10 mouse cellular contexts compared by ENCODE assay signal in the genomic region with DNA sequence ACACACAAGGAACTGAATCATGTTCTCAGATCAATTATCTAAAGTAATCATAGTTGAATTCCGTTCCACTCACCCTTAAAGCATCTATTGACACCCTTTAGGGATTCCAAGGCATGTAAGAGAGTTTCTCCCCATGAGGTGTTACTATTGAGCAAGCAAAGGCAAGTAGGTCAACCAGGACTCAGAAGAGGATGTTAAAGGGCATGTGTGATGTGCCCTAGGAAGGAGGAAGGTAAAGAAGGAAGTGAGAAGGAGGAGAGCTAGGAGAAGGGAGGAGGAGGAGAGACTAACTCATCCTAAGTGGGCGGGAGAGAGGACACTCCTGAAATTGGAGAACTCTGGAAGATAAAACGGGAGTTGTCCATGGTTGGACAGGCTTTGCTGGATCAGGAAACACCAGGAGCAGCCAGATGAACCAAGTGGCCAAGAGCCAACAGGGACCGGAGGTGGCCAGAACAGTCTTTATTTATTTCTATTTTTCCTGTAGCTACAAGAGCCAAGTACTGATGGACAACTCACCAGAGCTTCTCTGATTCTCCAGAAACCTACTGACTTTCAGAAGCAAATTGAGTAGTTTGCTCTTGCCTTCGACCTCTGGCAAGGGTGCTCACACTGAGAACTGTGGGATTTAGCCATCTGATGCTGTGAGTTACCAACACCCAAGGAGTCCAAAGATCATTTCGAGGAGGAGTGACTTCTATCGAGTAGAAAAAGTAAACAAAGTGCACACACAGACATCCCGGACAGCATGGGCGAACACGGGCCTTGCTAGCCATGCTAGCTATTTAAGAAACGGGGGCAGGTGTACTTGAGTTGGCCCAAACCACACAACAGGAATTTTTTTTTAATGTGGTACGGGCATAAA. TPM values are rescaled to one million over a fixed set of nuclear protein-coding genes. Genes with fewer than 3 reads are reported as not detected.
DNase-seq lines count a peak whose midpoint lies in the region; ATAC-seq and TF ChIP-seq lines count a peak whose summit lies in the region.
"Had no signal": no experiment of that assay in that cellular context is flagged by ENCODE, and none has a peak within 500 bp of the region (broad histone marks: within the 10 kb centered on the region; RNA-seq: fewer than 3 reads in every experiment).

No protein-coding gene starts in this region.

- H3K4me1 ChIP-seq in heart, adult 2 months (ENCODE audit: control insufficient read depth, insufficient read depth, low read length): peaks cover 1% of the 10 kb centered on the region; the same call in 1 of the 2 replicates
- no peaks in the 10 kb centered on the region for H3K4me1 ChIP-seq in heart, embryonic 11.5 days (ENCODE audit: control insufficient read depth, insufficient read depth, low read length)
- no peaks in the 10 kb centered on the region for H3K4me1 ChIP-seq in hindbrain, postnatal 0 days (ENCODE audit: insufficient read depth, low read length)

- intact Hi-C loops in heart, adult 2 months (cut with DNase I): no loop called here

- no peak for ATAC-seq in heart, embryonic 11.5 days (replicated peaks; ENCODE audit: insufficient number of reproducible peaks, low FRiP score, low TSS enrichment)
- ATAC-seq in common myeloid progenitor, adult 5-6 weeks (replicated peaks; ENCODE audit: low read depth, poor library complexity, severe bottlenecking): peak; percentile 62
- no peak for ATAC-seq in cerebellum, adult (ENCODE audit: insufficient number of reproducible peaks, low FRiP score, low TSS enrichment)
- ATAC-seq in hindbrain, postnatal 0 days: no peak
- ATAC-seq: midbrain, embryonic 16.5 days had no signal

- TF ChIP-seq EP300 in heart, adult 2 months (IDR thresholded peaks at IDR 0.05; ENCODE audit: insufficient read depth, low read depth, low read length): no peak

- no peaks in the 10 kb centered on the region for H3K9me3 ChIP-seq in heart, embryonic 11.5 days (replicated peaks; ENCODE audit: control insufficient read depth, low read length)
- H3K9me3 ChIP-seq in hindbrain, postnatal 0 days (ENCODE audit: low read length): no peaks in the 10 kb centered on the region
- H3K9me3 ChIP-seq: forebrain, embryonic 10.5 days had no signal

- H3K27ac ChIP-seq in heart, adult 2 months: no peak overlapping the region
- H3K27ac ChIP-seq in heart, embryonic 11.5 days (ENCODE audit: low read depth, low read length): no peak overlapping the region
- no peak overlapping the region for H3K27ac ChIP-seq in hindbrain, postnatal 0 days
- H3K27ac ChIP-seq: forebrain, embryonic 10.5 days had no signal

- 68% methylated on average over 12 of the region's 12 CpGs for WGBS in heart, adult 2 months
- 73% methylated on average over 12 of the region's 12 CpGs for WGBS in heart, embryonic 11.5 days (ENCODE audit: insufficient replicate concordance)
- 88% methylated on average over 12 of the region's 12 CpGs for whole genome bisulfite sequencing in hindbrain, postnatal 0 days

- no peak for TF ChIP-seq CTCF in heart, adult 2 months (IDR thresholded peaks at IDR 0.05)
- no peak for TF ChIP-seq CTCF in hindbrain, postnatal 0 days (IDR thresholded peaks at IDR 0.05; ENCODE audit: low read depth)

- peak; percentile 24 to 28 for DNase-seq in heart, adult 2 months
- DNase-seq in kidney, adult 8-10 months: peak; percentile 67 to 75
- DNase-seq in lung, postnatal 25 days (ENCODE audit: low spot score): peak; percentile 47
- DNase-seq in hindbrain, postnatal 0 days (ENCODE audit: low spot score): no peak
- no peak for DNase-seq in embryo, embryonic 9.5 days (ENCODE audit: extremely low spot score)

- H3K79me2 ChIP-seq in heart, adult 2 months (replicated peaks; ENCODE audit: control insufficient read depth, insufficient read depth, low read length): no peaks in the 10 kb centered on the region

- H3K9ac ChIP-seq in heart, adult 2 months (ENCODE audit: low read depth, low read length): no peak overlapping the region
- no peak overlapping the region for H3K9ac ChIP-seq in heart, embryonic 11.5 days (ENCODE audit: low read depth, low read length)
- no peak overlapping the region for H3K9ac ChIP-seq in hindbrain, postnatal 0 days (replicated peaks; ENCODE audit: low read length)

- H3K4me3 ChIP-seq in heart, adult 2 months: no peak overlapping the region
- no peak overlapping the region for H3K4me3 ChIP-seq in heart, embryonic 11.5 days (ENCODE audit: low read depth, low read length)
- no peak overlapping the region for H3K4me3 ChIP-seq in hindbrain, postnatal 0 days (ENCODE audit: low read length)
- H3K4me3 ChIP-seq: forebrain, embryonic 10.5 days had no signal

- TF ChIP-seq POLR2A in heart, adult 2 months (IDR thresholded peaks at IDR 0.05; ENCODE audit: insufficient read depth, low read depth, low read length): no peak

- H3K36me3 ChIP-seq in heart, adult 2 months (ENCODE audit: control insufficient read depth, insufficient read depth, low read length): no peaks in the 10 kb centered on the region
- no peaks in the 10 kb centered on the region for H3K36me3 ChIP-seq in heart, embryonic 11.5 days (ENCODE audit: control insufficient read depth, insufficient read depth, low read length)
- no peaks in the 10 kb centered on the region for H3K36me3 ChIP-seq in hindbrain, postnatal 0 days (ENCODE audit: insufficient read depth, low read length)
- H3K36me3 ChIP-seq: forebrain, embryonic 10.5 days had no signal

- no peaks in the 10 kb centered on the region for H3K27me3 ChIP-seq in heart, adult 2 months (ENCODE audit: control insufficient read depth, insufficient read depth, low read length)
- H3K27me3 ChIP-seq in heart, embryonic 11.5 days (ENCODE audit: control insufficient read depth, insufficient read depth, low read length): no peaks in the 10 kb centered on the region
- no peaks in the 10 kb centered on the region for H3K27me3 ChIP-seq in hindbrain, postnatal 0 days (ENCODE audit: insufficient read depth, low read length)

- no peak overlapping the region for H3K4me2 ChIP-seq in heart, embryonic 11.5 days
- no peak overlapping the region for H3K4me2 ChIP-seq in hindbrain, postnatal 0 days (ENCODE audit: low read depth, low read length)

RNA-seq across cellular contexts. Expression of a gene that starts 13.8 kb away (rescaled TPM):
- 10 to 100 TPM; 20.6 to 30.2 TPM for total RNA-seq in heart, adult 2 months (2021)
- polyA plus RNA-seq in heart, adult 2 months (2012; rRNA removed): 10.7 and 16.5 TPM in 2 replicates
- polyA plus RNA-seq in heart, embryonic 11.5 days (2014; fragmentation: Nextera tagmentation; extraction: Ambion mirVana): 9.7 and 9.9 TPM in 2 replicates
- total RNA-seq in common myeloid progenitor, adult 5-6 weeks (2017): 11.4 and 14.6 TPM in 2 replicates
- total RNA-seq in hindbrain, postnatal 0 days (2014; rRNA removed): 28.6 and 37.4 TPM in 2 replicates
- 18.6 and 19.3 TPM in 2 replicates for polyA plus RNA-seq in hindbrain, postnatal 0 days (2015; fragmentation: Nextera tagmentation; extraction: Ambion mirVana)

Comparison
In these comparisons a context has a peak if more than half of its experiments do, and no peak if none do; other contexts are left out.
1. DNase-seq: peak in heart, adult 2 months (2 of 2), kidney, adult 8-10 months (2 of 2) and lung, postnatal 25 days (single experiment); none in hindbrain, postnatal 0 days (single experiment) and embryo, embryonic 9.5 days (single experiment).